Mouse (Mus musculus): ENCODE results near the gene Zfp772. TPM values are rescaled to one million over a fixed set of nuclear protein-coding genes. Genes with fewer than 3 reads are reported as not detected.

Gene Zfp772
- polyA plus RNA-seq, 1 experiment from 2014 or later: 11.1 TPM

Other genes with a start within 250 kb of the Zfp772 start
- gene Aurkc, start 214.7 kb downstream of the Zfp772 start, polyA plus RNA-seq (2014; fragmentation: Nextera tagmentation; extraction: Ambion mirVana): not detected in 2 replicates
- 22.7 and 23.8 TPM in 2 replicates for gene Zfp954, start 88.5 kb downstream of the Zfp772 start, polyA plus RNA-seq (2014; fragmentation: Nextera tagmentation; extraction: Ambion mirVana)
- gene Zfp773, start 73.2 kb downstream of the Zfp772 start, polyA plus RNA-seq (2014; fragmentation: Nextera tagmentation; extraction: Ambion mirVana): 13.8 and 15.4 TPM in 2 replicates
- gene Zfp418, start 38.7 kb downstream of the Zfp772 start, polyA plus RNA-seq (2014; fragmentation: Nextera tagmentation; extraction: Ambion mirVana): 3.6 and 3.9 TPM in 2 replicates
- gene Vmn2r29, start 37.3 kb upstream of the Zfp772 start, polyA plus RNA-seq (2014; fragmentation: Nextera tagmentation; extraction: Ambion mirVana): 1.0 and 2.5 TPM in 2 replicates
- 9.7 and 16.2 TPM in 2 replicates for gene Gm45844, start 68.3 kb upstream of the Zfp772 start, polyA plus RNA-seq (2014; fragmentation: Nextera tagmentation; extraction: Ambion mirVana)
- gene Clcn4, start 90.9 kb upstream of the Zfp772 start, polyA plus RNA-seq (2014; fragmentation: Nextera tagmentation; extraction: Ambion mirVana): 188 and 193 TPM in 2 replicates
- gene Vmn2r30, start 127.6 kb upstream of the Zfp772 start, polyA plus RNA-seq (2014; fragmentation: Nextera tagmentation; extraction: Ambion mirVana): not detected in 2 replicates
- gene Gm45783, start 164.6 kb upstream of the Zfp772 start, polyA plus RNA-seq (2014; fragmentation: Nextera tagmentation; extraction: Ambion mirVana): not detected in 2 replicates
- not detected in 2 replicates for gene Vmn2r31, start 189.7 kb upstream of the Zfp772 start, polyA plus RNA-seq (2014; fragmentation: Nextera tagmentation; extraction: Ambion mirVana)